Mouse (Mus musculus): ENCODE results near the gene Gpd1l. TPM values are rescaled to one million over a fixed set of nuclear protein-coding genes. Genes with fewer than 3 reads are reported as not detected.

The Gpd1l gene
- polyA plus RNA-seq, 2 experiments, result 3.4 to 4.6 TPM

- no peak overlapping the region for H3K4me3 ChIP-seq (ENCODE audit: insufficient read depth in 1 of 2, low read depth in 2 of 2, low read length in 2 of 2)
- no peaks in the 10 kb centered on the region for H3K36me3 ChIP-seq (replicated peaks; ENCODE audit: control insufficient read depth, insufficient read depth, low read depth)
- H3K27ac ChIP-seq, result no peak overlapping the region
- no peaks in the 10 kb centered on the region for H3K27me3 ChIP-seq (ENCODE audit: control insufficient read depth, insufficient read depth, low read length)
- no peak for DNase-seq (ENCODE audit: low read depth in 3 of 3, low spot score in 3 of 3)
- ATAC-seq (ENCODE audit: insufficient read depth), result no peak
- H3K4me1 ChIP-seq (replicated peaks; ENCODE audit: control insufficient read depth in 2 of 2, insufficient read depth in 2 of 2, low read length in 1 of 2), result no peaks in the 10 kb centered on the region
- H3K4me2 ChIP-seq (ENCODE audit: low read depth), result no peak overlapping the region
- no peak for TF ChIP-seq EP300 (IDR thresholded peaks at IDR 0.05; ENCODE audit: low read depth)
- TF ChIP-seq CTCF (IDR thresholded peaks at IDR 0.05; ENCODE audit: low read depth), result no peak
- WGBS (ENCODE audit: insufficient replicate concordance), result 70% methylated on average over 11 of the region's 11 CpGs
- H3K9me3 ChIP-seq (ENCODE audit: control insufficient read depth, low read length), result no peaks in the 10 kb centered on the region
- H3K9ac ChIP-seq (replicated peaks), result no peak overlapping the region
These were observed 40.8 kb downstream of the Gpd1l start for GRCm38 (mm10) chr9:114892974-114893373.

GRCm38 (mm10) chr9:114890377-114890776 lies 43.4 kb downstream of the Gpd1l start:
- no peak for TF ChIP-seq EP300 (IDR thresholded peaks at IDR 0.05; ENCODE audit: low read depth)
- Histone ChIP-seq H3K27ac (no peak overlapping the region), H3K27me3 (ENCODE audit: control insufficient read depth, insufficient read depth, low read length) (no peaks in the 10 kb centered on the region), H3K4me2 (ENCODE audit: low read depth) (no peak overlapping the region), H3K9ac (replicated peaks) (no peak overlapping the region), H3K9me3 (ENCODE audit: control insufficient read depth, low read length) (no peaks in the 10 kb centered on the region), H3K36me3 (replicated peaks; ENCODE audit: control insufficient read depth, insufficient read depth, low read depth) (no peaks in the 10 kb centered on the region), H3K4me3 (ENCODE audit: insufficient read depth in 1 of 2, low read depth in 2 of 2, low read length in 2 of 2) (no peak overlapping the region), H3K4me1 (replicated peaks; ENCODE audit: control insufficient read depth in 2 of 2, insufficient read depth in 2 of 2, low read length in 1 of 2) (no peaks in the 10 kb centered on the region)
- ATAC-seq (ENCODE audit: insufficient read depth) (no peak), DNase-seq (ENCODE audit: low read depth in 3 of 3, low spot score in 3 of 3) (no peak)
- WGBS (ENCODE audit: insufficient replicate concordance), result 34% methylated on average over 7 of the region's 7 CpGs

GRCm38 (mm10) chr9:114888856-114889407 lies 44.9 kb downstream of the Gpd1l start:
- no peaks in the 10 kb centered on the region for H3K36me3 ChIP-seq (replicated peaks; ENCODE audit: control insufficient read depth, insufficient read depth, low read depth)
- H3K4me1 ChIP-seq (replicated peaks; ENCODE audit: control insufficient read depth in 2 of 2, insufficient read depth in 2 of 2, low read length in 1 of 2), result no peaks in the 10 kb centered on the region
- no peak for ATAC-seq (ENCODE audit: insufficient read depth)
- H3K4me2 ChIP-seq (ENCODE audit: low read depth), result no peak overlapping the region
- H3K27me3 ChIP-seq (ENCODE audit: control insufficient read depth, insufficient read depth, low read length), result no peaks in the 10 kb centered on the region
- no peak overlapping the region for H3K4me3 ChIP-seq (ENCODE audit: insufficient read depth in 1 of 2, low read depth in 2 of 2, low read length in 2 of 2)
- WGBS (ENCODE audit: insufficient replicate concordance), result 66% methylated on average over 5 of the region's 5 CpGs
- no peak for DNase-seq (ENCODE audit: low read depth in 3 of 3, low spot score in 3 of 3)
- H3K9me3 ChIP-seq (ENCODE audit: control insufficient read depth, low read length), result no peaks in the 10 kb centered on the region
- TF ChIP-seq CTCF (IDR thresholded peaks at IDR 0.05; ENCODE audit: low read depth), result peak; percentile 28
- no peak for TF ChIP-seq EP300 (IDR thresholded peaks at IDR 0.05; ENCODE audit: low read depth)
- H3K27ac ChIP-seq, result no peak overlapping the region
- H3K9ac ChIP-seq (replicated peaks), result no peak overlapping the region

GRCm38 (mm10) chr9:114887699-114888098 lies 46.1 kb downstream of the Gpd1l start:
- H3K27ac ChIP-seq, result no peak overlapping the region
- H3K36me3 ChIP-seq (replicated peaks; ENCODE audit: control insufficient read depth, insufficient read depth, low read depth), result no peaks in the 10 kb centered on the region
- H3K4me2 ChIP-seq (ENCODE audit: low read depth), result no peak overlapping the region
- no peaks in the 10 kb centered on the region for H3K27me3 ChIP-seq (ENCODE audit: control insufficient read depth, insufficient read depth, low read length)
- TF ChIP-seq EP300 (IDR thresholded peaks at IDR 0.05; ENCODE audit: low read depth), result no peak
- TF ChIP-seq CTCF (IDR thresholded peaks at IDR 0.05; ENCODE audit: low read depth), result peak; percentile 43
- DNase-seq (ENCODE audit: low read depth in 3 of 3, low spot score in 3 of 3), result peak in 1 of 3 experiments; percentile 4
- WGBS (ENCODE audit: insufficient replicate concordance), result 65% methylated on average over 3 of the region's 3 CpGs
- no peak for ATAC-seq (ENCODE audit: insufficient read depth)
- no peak overlapping the region for H3K4me3 ChIP-seq (ENCODE audit: insufficient read depth in 1 of 2, low read depth in 2 of 2, low read length in 2 of 2)
- no peak overlapping the region for H3K9ac ChIP-seq (replicated peaks)
- H3K9me3 ChIP-seq (ENCODE audit: control insufficient read depth, low read length), result no peaks in the 10 kb centered on the region
- H3K4me1 ChIP-seq (replicated peaks; ENCODE audit: control insufficient read depth in 2 of 2, insufficient read depth in 2 of 2, low read length in 1 of 2), result no peaks in the 10 kb centered on the region

GRCm38 (mm10) chr9:114885991-114886662 lies 47.7 kb downstream of the Gpd1l start:
- Histone ChIP-seq H3K4me2 (ENCODE audit: low read depth) (no peak overlapping the region), H3K9ac (replicated peaks) (no peak overlapping the region), H3K27ac (no peak overlapping the region), H3K36me3 (replicated peaks; ENCODE audit: control insufficient read depth, insufficient read depth, low read depth) (no peaks in the 10 kb centered on the region), H3K9me3 (ENCODE audit: control insufficient read depth, low read length) (no peaks in the 10 kb centered on the region), H3K4me1 (replicated peaks; ENCODE audit: control insufficient read depth in 2 of 2, insufficient read depth in 2 of 2, low read length in 1 of 2) (no peaks in the 10 kb centered on the region), H3K27me3 (ENCODE audit: control insufficient read depth, insufficient read depth, low read length) (no peaks in the 10 kb centered on the region), H3K4me3 (ENCODE audit: insufficient read depth in 1 of 2, low read depth in 2 of 2, low read length in 2 of 2) (no peak overlapping the region)
- DNase-seq (ENCODE audit: low read depth in 3 of 3, low spot score in 3 of 3) (no peak), ATAC-seq (ENCODE audit: insufficient read depth) (no peak)
- TF ChIP-seq EP300 (IDR thresholded peaks at IDR 0.05; ENCODE audit: low read depth) (no peak), CTCF (IDR thresholded peaks at IDR 0.05; ENCODE audit: low read depth) (no peak)
- 42% methylated on average over 8 of the region's 8 CpGs for WGBS (ENCODE audit: insufficient replicate concordance)

All from liver, embryonic 14.5 days (tissue).